Mouse (Mus musculus): ENCODE measurements around the gene Mrvi1.

DNA sequence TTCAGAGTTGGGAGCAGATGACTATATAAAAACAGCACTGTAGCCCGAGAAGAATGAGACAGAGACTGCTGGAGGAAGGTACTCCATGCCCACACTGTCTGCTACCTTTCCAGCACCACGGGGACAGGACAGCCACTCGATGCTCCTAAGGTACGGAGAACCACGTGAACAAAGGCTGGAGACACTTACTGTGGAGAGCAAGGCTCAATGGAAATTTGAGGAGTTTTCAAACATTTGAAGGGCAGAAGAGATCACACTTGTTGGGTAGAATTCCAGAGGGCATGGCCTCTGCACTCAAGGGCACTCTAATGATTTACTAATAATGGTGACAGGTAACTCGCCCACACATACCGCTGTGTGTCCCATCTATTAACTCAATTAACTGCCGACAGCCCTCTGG is 159.2 kb downstream of the Mrvi1 start:
- TF ChIP-seq ZKSCAN1 (IDR thresholded peaks at IDR 0.05; ENCODE audit: borderline replicate concordance, low read depth, low read length) (no peak), POLR2A (IDR thresholded peaks at IDR 0.05; ENCODE audit: low read depth, low read length) (no peak), CHD2 (IDR thresholded peaks at IDR 0.05; ENCODE audit: low read length) (no peak), CTCF (conservative IDR thresholded peaks at IDR 0.05 in 1 of 2, IDR thresholded peaks at IDR 0.05 in 1 of 2; ENCODE audit: low read depth in 2 of 2, low read length in 2 of 2) (no peak), ELF1 (IDR thresholded peaks at IDR 0.05; ENCODE audit: low read depth, low read length) (no peak), USF2 (conservative IDR thresholded peaks at IDR 0.05; ENCODE audit: low read depth, low read length) (no peak), MYC (IDR thresholded peaks at IDR 0.05; ENCODE audit: low read depth, low read length) (no peak), CHD1 (IDR thresholded peaks at IDR 0.05; ENCODE audit: low read depth, low read length) (no peak), KAT2A (IDR thresholded peaks at IDR 0.05; ENCODE audit: insufficient replicate concordance, low read length) (no peak), ZMIZ1 (IDR thresholded peaks at IDR 0.05; ENCODE audit: low read depth, low read length) (no peak), USF1 (IDR thresholded peaks at IDR 0.05; ENCODE audit: low read depth, low read length) (no peak), ZNF384 (IDR thresholded peaks at IDR 0.05; ENCODE audit: low read depth, low read length) (no peak)

Data from CH12.LX (cell line).